Mouse (Mus musculus): ENCODE results near the gene Prep. TPM values are rescaled to one million over a fixed set of nuclear protein-coding genes. Genes with fewer than 3 reads are reported as not detected.

Gene Prep
- polyA plus RNA-seq, 1 experiment: 49.2 TPM

- Histone ChIP-seq H3K36me3 (ENCODE audit: control insufficient read depth, insufficient read depth) (no peaks in the 10 kb centered on the region), H3K4me3 (ENCODE audit: insufficient read depth, poor library complexity, severe bottlenecking) (no peak overlapping the region), H3K79me3 (ENCODE audit: low read depth) (no peaks in the 10 kb centered on the region), H3ac (ENCODE audit: control insufficient read depth, insufficient read length, low read depth) (no peak overlapping the region), H3K27me3 (ENCODE audit: control insufficient read depth, insufficient read depth, insufficient read length) (no peaks in the 10 kb centered on the region), H3K79me2 (ENCODE audit: control insufficient read depth, insufficient read depth) (no peaks in the 10 kb centered on the region)
- TF ChIP-seq CEBPB (IDR thresholded peaks at IDR 0.05; ENCODE audit: low read depth) (no peak), FOSL1 (IDR thresholded peaks at IDR 0.05; ENCODE audit: insufficient read depth, low read length, poor library complexity, severe bottlenecking) (no peak), USF1 (IDR thresholded peaks at IDR 0.05; ENCODE audit: low read depth) (no peak), MAX (IDR thresholded peaks at IDR 0.05) (no peak), MYOG (IDR thresholded peaks at IDR 0.05; ENCODE audit: control insufficient read depth, extremely low read depth, insufficient read length) (no peak), CTCF (IDR thresholded peaks at IDR 0.05; ENCODE audit: control insufficient read depth, insufficient read depth, insufficient read length) (no peak), MYOD1 (IDR thresholded peaks at IDR 0.05; ENCODE audit: control insufficient read depth, insufficient read length, low read depth) (no peak)
Observed at GRCm38 (mm10) chr10:45020291-45020690, 46.7 kb upstream of the Prep start.

GRCm38 (mm10) chr10:45025184-45025583, 41.8 kb upstream of the Prep start:
- Histone ChIP-seq H3K4me3 (ENCODE audit: insufficient read depth, poor library complexity, severe bottlenecking) (no peak overlapping the region), H3K36me3 (ENCODE audit: control insufficient read depth, insufficient read depth) (no peaks in the 10 kb centered on the region), H3K79me3 (ENCODE audit: low read depth) (no peaks in the 10 kb centered on the region), H3K27me3 (ENCODE audit: control insufficient read depth, insufficient read depth, insufficient read length) (no peaks in the 10 kb centered on the region), H3K79me2 (ENCODE audit: control insufficient read depth, insufficient read depth) (no peaks in the 10 kb centered on the region), H3ac (ENCODE audit: control insufficient read depth, insufficient read length, low read depth) (no peak overlapping the region)
- no peak for TF ChIP-seq CEBPB (IDR thresholded peaks at IDR 0.05; ENCODE audit: low read depth)
- TF ChIP-seq FOSL1 (IDR thresholded peaks at IDR 0.05; ENCODE audit: insufficient read depth, low read length, poor library complexity, severe bottlenecking): no peak
- no peak for TF ChIP-seq CTCF (IDR thresholded peaks at IDR 0.05; ENCODE audit: control insufficient read depth, insufficient read depth, insufficient read length)
- TF ChIP-seq USF1 (IDR thresholded peaks at IDR 0.05; ENCODE audit: low read depth): no peak
- no peak for TF ChIP-seq MAX (IDR thresholded peaks at IDR 0.05)

- no peak overlapping the region for H3ac ChIP-seq (ENCODE audit: control insufficient read depth, insufficient read length, low read depth)
- H3K36me3 ChIP-seq (ENCODE audit: control insufficient read depth, insufficient read depth): no peaks in the 10 kb centered on the region
- no peaks in the 10 kb centered on the region for H3K79me3 ChIP-seq (ENCODE audit: low read depth)
- H3K27me3 ChIP-seq (ENCODE audit: control insufficient read depth, insufficient read depth, insufficient read length): no peaks in the 10 kb centered on the region
- no peaks in the 10 kb centered on the region for H3K79me2 ChIP-seq (ENCODE audit: control insufficient read depth, insufficient read depth)
- no peak overlapping the region for H3K4me3 ChIP-seq (ENCODE audit: insufficient read depth, poor library complexity, severe bottlenecking)
- TF ChIP-seq FOSL1 (IDR thresholded peaks at IDR 0.05; ENCODE audit: insufficient read depth, low read length, poor library complexity, severe bottlenecking) (no peak), USF1 (IDR thresholded peaks at IDR 0.05; ENCODE audit: low read depth) (no peak), CTCF (IDR thresholded peaks at IDR 0.05; ENCODE audit: control insufficient read depth, insufficient read depth, insufficient read length) (no peak), CEBPB (IDR thresholded peaks at IDR 0.05; ENCODE audit: low read depth) (no peak), MYOD1 (IDR thresholded peaks at IDR 0.05; ENCODE audit: control insufficient read depth, insufficient read length, low read depth) (no peak), MAX (IDR thresholded peaks at IDR 0.05) (no peak), MYOG (IDR thresholded peaks at IDR 0.05; ENCODE audit: control insufficient read depth, extremely low read depth, insufficient read length) (no peak)
Observed at GRCm38 (mm10) chr10:45026935-45027334, 40.1 kb upstream of the Prep start.

- H3K27me3 ChIP-seq (ENCODE audit: control insufficient read depth, insufficient read depth, insufficient read length): no peaks in the 10 kb centered on the region
- H3K4me3 ChIP-seq (ENCODE audit: insufficient read depth, poor library complexity, severe bottlenecking): no peak overlapping the region
- H3K79me2 ChIP-seq (ENCODE audit: control insufficient read depth, insufficient read depth): no peaks in the 10 kb centered on the region
- no peaks in the 10 kb centered on the region for H3K36me3 ChIP-seq (ENCODE audit: control insufficient read depth, insufficient read depth)
- no peaks in the 10 kb centered on the region for H3K79me3 ChIP-seq (ENCODE audit: low read depth)
- TF ChIP-seq MYOG (IDR thresholded peaks at IDR 0.05; ENCODE audit: control insufficient read depth, extremely low read depth, insufficient read length) (no peak), CTCF (IDR thresholded peaks at IDR 0.05; ENCODE audit: control insufficient read depth, insufficient read depth, insufficient read length) (peak; percentile 31), USF1 (IDR thresholded peaks at IDR 0.05; ENCODE audit: low read depth) (no peak)
- H3ac ChIP-seq (ENCODE audit: control insufficient read depth, insufficient read length, low read depth): no peak overlapping the region
Observed at GRCm38 (mm10) chr10:45045268-45045928, 21.6 kb upstream of the Prep start.

- Histone ChIP-seq H3K36me3 (ENCODE audit: control insufficient read depth, insufficient read depth) (no peaks in the 10 kb centered on the region), H3K79me2 (ENCODE audit: control insufficient read depth, insufficient read depth) (no peaks in the 10 kb centered on the region), H3ac (ENCODE audit: control insufficient read depth, insufficient read length, low read depth) (no peak overlapping the region), H3K4me3 (ENCODE audit: insufficient read depth, poor library complexity, severe bottlenecking) (no peak overlapping the region), H3K27me3 (ENCODE audit: control insufficient read depth, insufficient read depth, insufficient read length) (no peaks in the 10 kb centered on the region), H3K79me3 (ENCODE audit: low read depth) (no peaks in the 10 kb centered on the region)
- TF ChIP-seq FOSL1 (IDR thresholded peaks at IDR 0.05; ENCODE audit: insufficient read depth, low read length, poor library complexity, severe bottlenecking): no peak
Observed at GRCm38 (mm10) chr10:45048158-45048557, 18.8 kb upstream of the Prep start.

GRCm38 (mm10) chr10:45048622-45049021, 18.4 kb upstream of the Prep start:
- TF ChIP-seq USF1 (IDR thresholded peaks at IDR 0.05; ENCODE audit: low read depth) (no peak), MYOD1 (IDR thresholded peaks at IDR 0.05; ENCODE audit: control insufficient read depth, insufficient read length, low read depth) (no peak), MYOG (IDR thresholded peaks at IDR 0.05; ENCODE audit: control insufficient read depth, extremely low read depth, insufficient read length) (no peak), CEBPB (IDR thresholded peaks at IDR 0.05; ENCODE audit: low read depth) (no peak), CTCF (IDR thresholded peaks at IDR 0.05; ENCODE audit: control insufficient read depth, insufficient read depth, insufficient read length) (no peak), FOSL1 (IDR thresholded peaks at IDR 0.05; ENCODE audit: insufficient read depth, low read length, poor library complexity, severe bottlenecking) (no peak), MAX (IDR thresholded peaks at IDR 0.05) (no peak)
- Histone ChIP-seq H3K79me3 (ENCODE audit: low read depth) (no peaks in the 10 kb centered on the region), H3ac (ENCODE audit: control insufficient read depth, insufficient read length, low read depth) (no peak overlapping the region), H3K4me3 (ENCODE audit: insufficient read depth, poor library complexity, severe bottlenecking) (no peak overlapping the region), H3K27me3 (ENCODE audit: control insufficient read depth, insufficient read depth, insufficient read length) (no peaks in the 10 kb centered on the region), H3K36me3 (ENCODE audit: control insufficient read depth, insufficient read depth) (no peaks in the 10 kb centered on the region), H3K79me2 (ENCODE audit: control insufficient read depth, insufficient read depth) (no peaks in the 10 kb centered on the region)
